Mouse (Mus musculus) lung, adult 2 months (tissue): ENCODE results near the gene Spire2.

Experiments
- CTCF ChIP-seq: fragments of 200-500 bp; IDR thresholded peaks from 2 replicates; pipeline ENCODE4 v1.5.1; 2011; ENCODE audit warnings: mild to moderate bottlenecking, low read length, control low read depth; ENCODE audit not compliant: insufficient read depth
- POLR2A ChIP-seq: fragments of 200-500 bp; IDR thresholded peaks from 2 replicates; pipeline ENCODE4 v1.6.1; 2011; ENCODE audit warnings: low read depth, mild to moderate bottlenecking, control low read depth, low read length, borderline replicate concordance; ENCODE audit errors: extremely low read depth

DNA sequence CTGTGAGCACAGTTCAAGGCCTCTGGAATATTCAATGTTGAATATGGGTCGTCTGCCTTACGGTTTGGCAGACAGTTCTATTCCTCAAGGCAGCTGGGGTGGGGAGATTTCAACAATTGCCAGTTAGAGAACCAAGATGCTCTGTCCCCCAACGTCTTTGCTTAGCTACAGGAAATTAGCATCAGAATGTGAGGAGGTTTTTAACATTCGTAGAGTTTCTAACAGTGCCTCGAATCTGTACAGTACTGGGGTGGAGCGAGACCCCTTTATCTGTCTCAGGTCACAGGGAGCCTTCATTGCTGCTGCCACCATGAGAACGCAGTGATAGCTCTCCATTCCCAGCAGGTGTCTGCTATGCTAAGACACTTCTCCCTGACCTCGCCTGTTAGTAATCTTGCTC is 43.6 kb downstream of the Spire2 start:
- no peak for TF ChIP-seq POLR2A
- TF ChIP-seq CTCF, result no peak
